Mouse (Mus musculus) bone marrow, adult 2 months (tissue): Measurements from ENCODE around the gene Lsm2. TPM values are rescaled to one million over a fixed set of nuclear protein-coding genes. Genes with fewer than 3 reads are reported as not detected.
"Not testable (repeated sequence)": the region's sequence is repeated elsewhere in the genome, so short reads cannot be mapped to it uniquely, and the experiment has no call there.

Source experiments
- H3K27ac ChIP-seq: fragments of 200-500 bp; 2 replicates; pipeline ENCODE4 v1.5.1; 2012; ENCODE audit warnings: low read depth, mild to moderate bottlenecking, control low read depth, inconsistent platforms, low read length; ENCODE audit not compliant: control insufficient read depth, poor library complexity, insufficient read depth
- H3K4me1 ChIP-seq: fragments of 200-500 bp; 2 replicates; pipeline ENCODE4 v1.6.1; 2011; ENCODE audit warnings: low read length; ENCODE audit not compliant: control insufficient read depth, insufficient read depth
- H3K4me3 ChIP-seq: fragments of 200-500 bp; replicated peaks from 2 replicates; pipeline ENCODE3; 2011; ENCODE audit warnings: mild to moderate bottlenecking, low read depth, low read length, control low read depth; ENCODE audit not compliant: control insufficient read depth
- CTCF ChIP-seq: fragments of 200-500 bp; IDR thresholded peaks from 2 replicates; pipeline ENCODE4 v1.5.1; 2011; ENCODE audit warnings: low read length, control low read depth; ENCODE audit not compliant: control insufficient read depth, insufficient read depth
- POLR2A ChIP-seq: fragments of 200-500 bp; IDR thresholded peaks from 2 replicates; pipeline ENCODE4 v1.6.1; 2011; ENCODE audit warnings: low read depth, mild to moderate bottlenecking, control low read depth, low read length, borderline replicate concordance; ENCODE audit not compliant: control insufficient read depth
- WGBS: fragments of 180-500 bp; shearing (Covaris S2); methylation state at CpG from one replicate; pipeline ENCODE4 v1.1.7; 2018; 5-methylcytosine and 5-hydroxymethylcytosine counted together
- polyA plus RNA-seq: library from polyadenylated mRNA; stranded (reverse); fragments of >200 nt; gene quantifications from 2 replicates; pipeline ENCODE4 v1.2.4, GENCODE M21; 2011; ENCODE audit warnings: low replicate concordance; ENCODE audit not compliant: missing spikeins, insufficient read depth, insufficient read length

The Lsm2 gene
- polyA plus RNA-seq, 1 experiment, result 84.5 TPM

- H3K4me3 ChIP-seq, result no peak overlapping the region
- no peak overlapping the region for H3K27ac ChIP-seq
- TF ChIP-seq CTCF (no peak), POLR2A (no peak)
- 77% methylated on average over 3 of the region's 3 CpGs for WGBS
- no peaks in the 10 kb centered on the region; the same call in 1 of the 2 replicates for H3K4me1 ChIP-seq
Measured at GRCm38 (mm10) chr17:34975581-34976492, 5.8 kb upstream of the Lsm2 start.

- Histone ChIP-seq H3K4me3 (no peak overlapping the region), H3K27ac (no peak overlapping the region), H3K4me1 (no peaks in the 10 kb centered on the region; the same call in 1 of the 2 replicates)
- TF ChIP-seq POLR2A (no peak), CTCF (no peak)
- WGBS, result 93% methylated on average over 20 of the region's 20 CpGs
Measured at GRCm38 (mm10) chr17:34977000-34977399, 4.7 kb upstream of the Lsm2 start.

- 90% methylated on average over 27 of the region's 27 CpGs for WGBS
- Histone ChIP-seq H3K4me3 (no peak overlapping the region), H3K4me1 (peaks cover 2% of the 10 kb centered on the region), H3K27ac (no peak overlapping the region)
- TF ChIP-seq CTCF (no peak), POLR2A (no peak)
Measured at GRCm38 (mm10) chr17:34978239-34978638, 3.4 kb upstream of the Lsm2 start.

GRCm38 (mm10) chr17:34979631-34980030 is 2.0 kb upstream of the Lsm2 start:
- H3K27ac ChIP-seq, result no peak overlapping the region

GRCm38 (mm10) chr17:34980655-34981054 is 1.0 kb upstream of the Lsm2 start:
- 12% methylated on average over 2 of the region's 2 CpGs for WGBS
- Histone ChIP-seq H3K4me1 (peaks cover 2% of the 10 kb centered on the region), H3K4me3 (no peak overlapping the region), H3K27ac (no peak overlapping the region)
- peak; percentile 21; the same call in 1 of the 2 replicates for TF ChIP-seq CTCF
- no peak for TF ChIP-seq POLR2A

More at GRCm38 (mm10) chr17:34979631-34980030, 2.0 kb upstream of the Lsm2 start:
- H3K4me1 ChIP-seq, result peaks cover 2% of the 10 kb centered on the region
- TF ChIP-seq POLR2A, result no peak
- no peak for TF ChIP-seq CTCF
- 82% methylated on average over 4 of the region's 4 CpGs for WGBS
- H3K4me3 ChIP-seq, result no peak overlapping the region

GRCm38 (mm10) chr17:34982328-34982727 is 666 bp downstream of the Lsm2 start:
- TF ChIP-seq CTCF (no peak), POLR2A (no peak)
- WGBS, result under 1% methylated on average over 15 of the region's 15 CpGs
- Histone ChIP-seq H3K4me3 (peak overlapping the region; percentile 92), H3K4me1 (peaks cover 2% of the 10 kb centered on the region), H3K27ac (peak overlapping the region; percentile 95)

GRCm38 (mm10) chr17:34984218-34984617 is 2.6 kb downstream of the Lsm2 start:
- Histone ChIP-seq H3K27ac (no peak overlapping the region), H3K4me1 (peaks cover 2% of the 10 kb centered on the region), H3K4me3 (no peak overlapping the region)
- 73% methylated on average over 2 of the region's 2 CpGs for WGBS
- no peak for TF ChIP-seq POLR2A
- TF ChIP-seq CTCF, result no peak

- no peak for TF ChIP-seq POLR2A
- no peak for TF ChIP-seq CTCF
- H3K4me3 ChIP-seq, result no peak overlapping the region
- H3K27ac ChIP-seq, result no peak overlapping the region
- H3K4me1 ChIP-seq, result peaks cover 2% of the 10 kb centered on the region
Measured at GRCm38 (mm10) chr17:34994751-34995150, 13.1 kb downstream of the Lsm2 start.

- not testable (repeated sequence) for H3K4me1 ChIP-seq, H3K27ac ChIP-seq, H3K4me3 ChIP-seq
- WGBS, result 70% methylated on average over 4 of the region's 4 CpGs
Measured at GRCm38 (mm10) chr17:34995192-34995591, 13.5 kb downstream of the Lsm2 start.

- not testable (repeated sequence) for H3K4me1 ChIP-seq, H3K4me3 ChIP-seq
- 65% methylated on average over 4 of the region's 4 CpGs for WGBS
- peak overlapping the region; percentile 53; the same call in 1 of the 2 replicates for H3K27ac ChIP-seq
Measured at GRCm38 (mm10) chr17:34995927-34996326, 14.3 kb downstream of the Lsm2 start.
